Mouse (Mus musculus) ES-E14 (cell line): Measurements from ENCODE around the gene Heatr5b. TPM values are rescaled to one million over a fixed set of nuclear protein-coding genes. Genes with fewer than 3 reads are reported as not detected.

Source experiments
- DNase-seq: peaks from one replicate; pipeline ENCODE4 v3.0.0-alpha.2; 2013; ENCODE audit warnings: low read depth, low spot score
- H3K27ac ChIP-seq: 2 replicates; pipeline ENCODE4 v1.5.1; 2012; ENCODE audit warnings: low read depth, mild to moderate bottlenecking, low read length, moderate library complexity, mixed read lengths; ENCODE audit not compliant: poor library complexity, insufficient read depth, severe bottlenecking
- H3K36me3 ChIP-seq: 2 replicates; pipeline ENCODE4 v1.6.1; 2012; ENCODE audit warnings: mild to moderate bottlenecking, low read length, moderate library complexity, mixed read lengths; ENCODE audit not compliant: control insufficient read depth, poor library complexity, insufficient read depth, severe bottlenecking
- H3K4me1 ChIP-seq, 2 experiments: fragments of 150-350 bp in 1 of 2; sonication (generic) in 1 of 2; 2 replicates each; pipeline ENCODE4 v1.6.1; 2012; ENCODE audit warnings: low read length in 2 of 2, mild to moderate bottlenecking in 1 of 2, mixed read lengths in 1 of 2; ENCODE audit not compliant: control insufficient read depth in 2 of 2, insufficient read depth in 2 of 2, poor library complexity in 1 of 2
- H3K4me3 ChIP-seq, 2 experiments: fragments of 150-350 bp in 1 of 2; sonication (generic) in 1 of 2; 2 replicates each; pipeline ENCODE4 v1.5.1; 2012; ENCODE audit warnings: low read length in 2 of 2, low read depth in 1 of 2, mild to moderate bottlenecking in 1 of 2, mixed read lengths in 1 of 2; ENCODE audit not compliant: insufficient read depth in 1 of 2, poor library complexity in 1 of 2, severe bottlenecking in 1 of 2
- H3K9ac ChIP-seq: 2 replicates; pipeline ENCODE4 v1.6.1; 2012; ENCODE audit warnings: low read depth, mild to moderate bottlenecking, low read length, mixed read lengths; ENCODE audit not compliant: poor library complexity, insufficient read depth, severe bottlenecking
- H3K9me3 ChIP-seq: fragments of 150-350 bp; sonication (generic); 2 replicates; pipeline ENCODE4 v1.6.1; 2012; ENCODE audit warnings: low read depth, mild to moderate bottlenecking, low read length; ENCODE audit not compliant: control insufficient read depth, insufficient read depth
- CHD2 ChIP-seq: IDR thresholded peaks from 2 replicates; pipeline ENCODE4 v1.6.1; 2014; ENCODE audit warnings: mild to moderate bottlenecking, low read depth, low read length, inconsistent platforms
- HCFC1 ChIP-seq: IDR thresholded peaks from 2 replicates; pipeline ENCODE4 v1.6.1; 2012; ENCODE audit warnings: low read length, inconsistent platforms, borderline replicate concordance; ENCODE audit not compliant: insufficient read depth
- MAFK ChIP-seq: IDR thresholded peaks from 2 replicates; pipeline ENCODE4 v1.6.1; 2014; ENCODE audit warnings: mild to moderate bottlenecking, low read depth, low read length, inconsistent platforms; ENCODE audit not compliant: insufficient read depth
- ZC3H11A ChIP-seq: IDR thresholded peaks from 2 replicates; pipeline ENCODE4 v1.6.1; 2012; ENCODE audit warnings: low read depth, mild to moderate bottlenecking, inconsistent platforms, low read length, borderline replicate concordance
- ZNF384 ChIP-seq: IDR thresholded peaks from 2 replicates; pipeline ENCODE4 v1.6.1; 2012; ENCODE audit warnings: low read depth, low read length, inconsistent platforms
- in situ Hi-C, 2 experiments: fragments of 600-800 bp; cut with MboI; formaldehyde crosslinking; loops; one replicate each; pipeline ENCODE4 v1.15.1; 2025; ENCODE audit warnings: low sequenced_read_pairs in 2 of 2, inconsistent platforms in 1 of 2; ENCODE audit not compliant: unreplicated experiment in 2 of 2
- total RNA-seq: library from RNA; depleted of rRNA; stranded (reverse); fragments of 300-350 nt; gene quantifications from 2 replicates; pipeline ENCODE4 v1.2.3, GENCODE M21; 2012

Heatr5b gene
- total RNA-seq, 1 experiment = 18.8 TPM

DNA sequence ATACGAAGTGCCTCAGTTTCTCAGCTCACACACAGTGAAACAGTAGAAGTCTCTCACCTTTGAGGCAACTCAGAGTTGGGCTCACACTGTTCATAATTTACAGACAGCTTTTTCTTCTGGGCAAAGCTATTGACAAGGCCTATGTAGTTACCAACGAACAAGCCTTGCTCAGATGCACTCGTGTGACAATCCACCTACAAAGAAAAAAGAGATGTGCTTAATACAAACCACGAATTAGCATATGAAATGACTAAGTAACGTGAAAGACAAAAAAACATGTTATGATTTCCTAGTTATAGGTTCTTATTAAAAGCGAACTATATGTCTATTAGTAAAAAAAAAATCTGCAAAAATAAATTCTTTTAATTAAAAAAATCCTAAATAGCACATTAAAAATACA, 38.7 kb upstream of the Heatr5b start:
- Histone ChIP-seq H3K4me3 (no peak overlapping the region), H3K36me3 (peaks cover 2% of the 10 kb centered on the region; the same call in 1 of the 2 replicates), H3K9me3 (no peaks in the 10 kb centered on the region), H3K9ac (no peak overlapping the region), H3K27ac (no peak overlapping the region), H3K4me1 (no peaks in the 10 kb centered on the region)
- no peak for TF ChIP-seq CHD2
- TF ChIP-seq ZC3H11A = no peak
- no peak for TF ChIP-seq ZNF384
- no peak for TF ChIP-seq HCFC1
- no peak for TF ChIP-seq MAFK
- DNase-seq = no peak
- in situ Hi-C loops = no loop called here

DNA sequence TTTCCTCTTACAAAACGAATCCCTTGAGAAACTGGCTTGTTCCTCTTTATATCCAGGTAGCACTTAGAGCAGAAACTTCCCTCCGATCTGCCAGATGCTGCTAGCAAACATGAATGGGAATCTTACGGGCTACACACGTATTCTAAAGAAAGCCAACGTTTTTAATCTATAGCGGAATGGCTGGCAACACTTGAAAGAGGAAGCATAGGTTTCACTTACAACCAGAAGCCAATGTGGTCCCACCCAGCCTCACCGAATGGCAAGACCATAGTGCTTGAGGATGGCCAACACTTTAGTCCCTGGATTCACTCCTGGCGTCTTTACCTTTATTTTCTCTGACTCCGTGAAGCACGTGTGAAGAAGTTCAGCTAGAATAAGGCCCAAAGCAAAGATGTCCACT, 21.1 kb upstream of the Heatr5b start:
- Histone ChIP-seq H3K9me3 (no peaks in the 10 kb centered on the region), H3K36me3 (no peaks in the 10 kb centered on the region; the same call in 1 of the 2 replicates), H3K9ac (no peak overlapping the region), H3K27ac (no peak overlapping the region), H3K4me3 (no peak overlapping the region), H3K4me1 (no peaks in the 10 kb centered on the region)
- in situ Hi-C loops = no loop called here
- TF ChIP-seq CHD2 (no peak), ZNF384 (no peak), ZC3H11A (no peak), MAFK (no peak), HCFC1 (no peak)
- DNase-seq = no peak

DNA sequence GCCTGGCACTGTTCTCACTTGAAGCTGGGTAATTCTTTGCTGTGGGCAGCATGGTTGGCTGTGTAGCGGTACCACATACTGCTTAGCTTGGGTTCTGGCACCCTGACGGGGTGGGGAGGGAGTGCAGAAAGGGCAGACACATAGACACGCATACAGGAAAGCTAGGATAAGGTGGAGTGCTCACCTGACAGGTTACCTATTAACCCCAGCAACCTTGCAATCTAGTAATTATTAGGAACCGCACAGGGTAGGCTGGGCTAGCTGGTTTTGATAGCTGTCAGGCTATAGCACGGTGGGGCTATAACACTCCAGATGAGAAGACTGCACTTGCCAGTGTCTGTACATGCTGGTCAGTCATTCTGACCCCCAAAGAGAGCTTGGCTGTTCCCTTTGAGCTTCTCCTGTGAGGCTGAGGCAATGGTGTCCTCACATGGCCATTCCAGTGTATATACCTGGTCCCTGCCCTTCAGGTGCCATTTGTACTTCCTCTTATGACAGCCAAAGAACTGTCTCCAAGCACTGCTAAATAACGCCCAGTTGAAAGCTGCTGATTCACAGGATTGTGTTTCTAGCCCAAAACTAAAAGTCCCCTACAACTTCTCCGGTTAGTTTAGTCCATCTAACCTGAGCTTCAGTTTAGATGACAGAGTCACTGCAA, 7.2 kb upstream of the Heatr5b start:
- TF ChIP-seq CHD2 (no peak), ZC3H11A (no peak), MAFK (no peak), ZNF384 (no peak)
- H3K4me1 ChIP-seq = no peaks in the 10 kb centered on the region
- H3K4me3 ChIP-seq = no peak overlapping the region
- H3K9ac ChIP-seq = no peak overlapping the region
- in situ Hi-C loops = no loop called here
- H3K36me3 ChIP-seq = peaks cover 25% of the 10 kb centered on the region
- no peak for DNase-seq
- H3K27ac ChIP-seq = no peak overlapping the region; the same call in 1 of the 2 replicates
- H3K9me3 ChIP-seq = no peaks in the 10 kb centered on the region

- in situ Hi-C loops = no loop called here
- Histone ChIP-seq H3K36me3 (peaks cover 8% of the 10 kb centered on the region; the same call in 1 of the 2 replicates), H3K9me3 (no peaks in the 10 kb centered on the region), H3K9ac (peak overlapping the region; percentile 80; the same call in 1 of the 2 replicates), H3K27ac (no peak overlapping the region), H3K4me3 (peak overlapping the region; percentile 74 to 78), H3K4me1 (peaks cover 0 to 3% of the 10 kb centered on the region in 2 experiments; a peak in 1 of 4 replicates)
- TF ChIP-seq ZC3H11A (no peak), CHD2 (no peak), ZNF384 (no peak), HCFC1 (no peak), MAFK (no peak)
- DNase-seq = no peak
Measured at GRCm38 (mm10) chr17:78836056-78836455, 892 bp upstream of the Heatr5b start.

GRCm38 (mm10) chr17:78824346-78824745, 10.8 kb downstream of the Heatr5b start:
- DNase-seq = no peak
- Histone ChIP-seq H3K4me1 (no peaks in the 10 kb centered on the region), H3K9ac (no peak overlapping the region), H3K4me3 (no peak overlapping the region), H3K36me3 (no peaks in the 10 kb centered on the region), H3K27ac (no peak overlapping the region), H3K9me3 (no peaks in the 10 kb centered on the region)
- in situ Hi-C loops = no loop called here
- no peak for TF ChIP-seq MAFK
- no peak for TF ChIP-seq ZC3H11A
- TF ChIP-seq HCFC1 = no peak
- no peak for TF ChIP-seq CHD2
- no peak for TF ChIP-seq ZNF384
